Mouse (Mus musculus) lung, embryonic 14.5 days (tissue): Measurements from ENCODE around the gene Clgn. TPM values are rescaled to one million over a fixed set of nuclear protein-coding genes. Genes with fewer than 3 reads are reported as not detected.

Experiments
- ATAC-seq: fragments of 200-750 bp; cut with Nextera tagmentation; 2 replicates; pipeline ENCODE4 v1.8.0; 2017; ENCODE audit warnings: mild to moderate bottlenecking, moderate TSS enrichment, moderate library complexity; ENCODE audit not compliant: insufficient read depth
- DNase-seq: peaks from one replicate; pipeline ENCODE4 v3.0.0-alpha.2; 2015
- H3K27ac ChIP-seq: fragments of 300-500 bp; sonication (generic); 2 replicates; pipeline ENCODE4 v1.5.1; 2014; ENCODE audit warnings: low read depth, mild to moderate bottlenecking, moderate library complexity
- H3K27me3 ChIP-seq: fragments of 300-500 bp; sonication (generic); 2 replicates; pipeline ENCODE4 v1.6.1; 2014; ENCODE audit warnings: low read length, control low read depth; ENCODE audit not compliant: insufficient read depth
- H3K36me3 ChIP-seq: fragments of 300-500 bp; sonication (generic); 2 replicates; pipeline ENCODE4 v1.6.1; 2014; ENCODE audit warnings: control low read depth; ENCODE audit not compliant: insufficient read depth
- H3K4me1 ChIP-seq: fragments of 300-500 bp; sonication (generic); 2 replicates; pipeline ENCODE4 v1.6.1; 2014; ENCODE audit warnings: antibody characterized with exemption, control low read depth; ENCODE audit not compliant: insufficient read depth
- H3K4me2 ChIP-seq: fragments of 300-500 bp; sonication (generic); 2 replicates; pipeline ENCODE4 v1.6.1; 2014; ENCODE audit warnings: mild to moderate bottlenecking
- H3K4me3 ChIP-seq: fragments of 300-500 bp; sonication (generic); 2 replicates; pipeline ENCODE4 v1.5.1; 2014; ENCODE audit warnings: low read depth, low read length
- H3K9ac ChIP-seq: fragments of 300-500 bp; sonication (generic); 2 replicates; pipeline ENCODE4 v1.6.1; 2014
- H3K9me3 ChIP-seq: fragments of 300-500 bp; sonication (generic); 2 replicates; pipeline ENCODE4 v1.6.1; 2016; ENCODE audit warnings: low read depth, low read length, control low read depth
- CTCF ChIP-seq: IDR thresholded peaks from 2 replicates; pipeline ENCODE4 v1.5.1; 2016; ENCODE audit warnings: antibody characterized with exemption, low read depth
- WGBS: fragments of 180-500 bp; shearing (Covaris S2); extraction: QIAGEN DNeasy Blood & Tissue Kit; methylation state at CpG from one replicate; pipeline ENCODE4 v1.1.7; 2014; 5-methylcytosine and 5-hydroxymethylcytosine counted together
- polyA plus RNA-seq: library from polyadenylated mRNA; unstranded; fragments of >200 nt; fragmentation: Nextera tagmentation; extraction: Ambion mirVana; gene quantifications from 2 replicates; pipeline ENCODE4 v1.2.1, GENCODE M21; 2014

Gene Clgn
- polyA plus RNA-seq, result 0.05 and 0.12 TPM in 2 replicates

DNA sequence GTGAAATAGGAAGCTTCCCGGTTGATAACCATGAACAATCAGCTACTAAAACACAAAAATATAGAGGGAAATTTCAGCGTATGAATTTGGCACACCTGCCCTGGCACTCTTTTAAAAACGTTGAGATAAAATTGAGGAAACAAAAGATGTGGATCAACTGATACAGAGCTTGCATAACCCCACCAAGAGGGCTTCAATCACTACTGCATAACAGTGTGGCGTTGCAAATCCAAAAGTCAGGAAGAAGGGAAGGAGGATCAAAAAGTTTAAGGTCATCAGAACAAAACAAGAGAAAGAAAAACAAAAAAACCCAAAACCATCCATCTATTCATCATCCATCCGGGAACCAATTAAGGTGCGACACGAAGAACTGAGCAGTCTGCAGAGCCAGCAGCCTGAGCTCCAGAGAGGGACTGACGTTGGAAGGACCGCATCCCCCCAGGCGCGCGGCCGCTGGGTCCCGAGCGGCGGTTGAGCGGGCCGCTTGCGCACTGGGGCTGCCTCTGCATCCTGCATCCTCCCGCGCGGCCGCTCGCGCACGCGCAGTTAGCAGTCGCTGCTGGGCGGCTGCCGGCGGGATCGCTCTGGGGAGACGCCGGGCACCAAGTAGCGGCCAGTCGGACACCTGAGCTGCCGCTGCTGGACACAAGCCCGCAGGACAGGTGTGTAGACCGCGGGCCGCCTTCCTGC lies at the start of gene Clgn:
TSS of gene Clgn (plus strand) at position 552 of the 690 bp plus-strand sequence.
- H3K36me3 ChIP-seq, result no peaks in the 10 kb centered on the region
- DNase-seq, result peak; percentile 86
- WGBS, result 4% methylated on average over 41 of the region's 41 CpGs
- H3K4me2 ChIP-seq, result peak within 1 kb of the TSS; percentile 71
- no peaks in the 10 kb centered on the region for H3K9me3 ChIP-seq
- no peak within 1 kb of the TSS for H3K27ac ChIP-seq
- no peaks in the 10 kb centered on the region for H3K4me1 ChIP-seq
- ATAC-seq, result peak; percentile 81
- H3K9ac ChIP-seq, result peak within 1 kb of the TSS; percentile 29; the same call in 1 of the 2 replicates
- TF ChIP-seq CTCF, result no peak
- H3K27me3 ChIP-seq, result peaks cover 29% of the 10 kb centered on the region
- peak within 1 kb of the TSS; percentile 40 for H3K4me3 ChIP-seq

DNA sequence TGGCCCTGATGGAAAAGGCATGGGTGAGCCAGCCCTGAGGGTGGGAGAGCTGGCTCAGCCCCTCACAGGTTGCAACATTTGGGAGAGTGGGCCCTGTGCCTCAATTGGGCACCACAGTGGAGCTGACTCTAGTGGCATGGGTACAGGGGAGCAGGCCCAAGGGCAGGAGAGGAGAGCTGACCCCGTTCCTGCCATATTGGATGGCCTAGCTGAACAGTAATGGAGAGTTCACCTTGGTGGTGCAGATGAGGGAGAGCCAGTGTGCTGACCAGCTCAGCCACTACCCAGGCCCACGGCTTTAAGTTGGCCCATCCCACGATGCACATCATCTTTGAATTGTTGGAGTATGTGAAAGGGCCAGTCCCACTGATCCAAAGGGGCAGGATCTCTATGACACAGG lies 47.6 kb upstream of the Clgn start:
- TF ChIP-seq CTCF, result no peak
- no peaks in the 10 kb centered on the region for H3K27me3 ChIP-seq
- H3K4me1 ChIP-seq, result no peaks in the 10 kb centered on the region
- ATAC-seq, result no peak
- H3K9ac ChIP-seq, result no peak overlapping the region
- 82% methylated on average over 3 of the region's 3 CpGs for WGBS
- DNase-seq, result no peak
- no peaks in the 10 kb centered on the region for H3K36me3 ChIP-seq
- no peak overlapping the region for H3K4me2 ChIP-seq
- no peaks in the 10 kb centered on the region for H3K9me3 ChIP-seq
- H3K4me3 ChIP-seq, result no peak overlapping the region
- no peak overlapping the region for H3K27ac ChIP-seq

DNA sequence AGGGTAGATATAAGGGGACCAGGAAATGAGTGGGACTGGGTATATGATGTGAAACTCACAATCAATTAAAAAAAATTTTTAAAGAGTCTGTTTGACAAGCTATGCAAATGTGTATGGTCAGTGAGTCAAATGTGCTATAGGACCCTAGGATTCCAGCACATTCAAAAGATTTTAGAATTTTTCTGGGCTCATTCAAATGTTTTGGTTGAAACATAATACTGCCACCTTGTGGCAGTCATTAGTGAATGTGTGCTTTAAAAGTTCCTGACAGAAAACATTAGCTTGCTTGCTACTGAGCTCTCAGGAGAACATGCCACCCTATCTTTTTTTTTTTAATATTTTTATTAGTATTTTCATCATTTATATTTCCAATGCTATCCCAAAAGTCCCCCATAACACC lies 47.0 kb upstream of the Clgn start:
- no peak for ATAC-seq
- no peak overlapping the region for H3K4me2 ChIP-seq
- no peak overlapping the region for H3K9ac ChIP-seq
- peak; percentile 36 for TF ChIP-seq CTCF
- no peaks in the 10 kb centered on the region for H3K9me3 ChIP-seq
- H3K4me1 ChIP-seq, result no peaks in the 10 kb centered on the region
- H3K4me3 ChIP-seq, result no peak overlapping the region
- no peaks in the 10 kb centered on the region for H3K27me3 ChIP-seq
- no peaks in the 10 kb centered on the region for H3K36me3 ChIP-seq
- peak; percentile 75 for DNase-seq
- H3K27ac ChIP-seq, result no peak overlapping the region

DNA sequence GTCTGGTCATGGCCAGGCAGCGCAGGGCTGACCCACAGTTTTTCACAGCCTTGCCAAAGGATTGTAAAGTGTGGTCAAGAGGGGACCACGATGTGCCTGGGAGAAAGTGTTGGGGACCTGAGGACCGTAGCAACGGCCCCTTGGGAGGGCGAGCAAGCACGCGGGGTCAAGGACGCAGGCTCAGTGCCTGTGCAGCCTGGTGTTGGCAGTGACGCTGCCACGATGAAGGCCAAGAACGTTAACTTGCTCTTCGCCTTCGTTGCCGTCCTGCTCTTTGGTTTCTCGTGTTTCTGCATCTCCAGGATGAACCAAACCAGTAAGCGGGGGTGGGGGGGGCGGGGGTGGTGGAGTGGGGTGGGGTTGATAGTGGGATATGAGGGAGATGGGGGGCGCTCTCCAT lies 41.4 kb upstream of the Clgn start, which contains the start of gene Mgat4d:
TSS of gene Mgat4d (plus strand) at position 209 of the 400 bp plus-strand sequence.
- H3K36me3 ChIP-seq, result no peaks in the 10 kb centered on the region
- WGBS, result 62% methylated on average over 18 of the region's 18 CpGs
- ATAC-seq (no peak), DNase-seq (no peak)
- no peak within 1 kb of the TSS for H3K27ac ChIP-seq
- H3K27me3 ChIP-seq, result no peaks in the 10 kb centered on the region
- no peak within 1 kb of the TSS for H3K4me2 ChIP-seq
- TF ChIP-seq CTCF, result no peak
- H3K9ac ChIP-seq, result no peak within 1 kb of the TSS
- no peaks in the 10 kb centered on the region for H3K4me1 ChIP-seq
- no peaks in the 10 kb centered on the region for H3K9me3 ChIP-seq
- no peak within 1 kb of the TSS for H3K4me3 ChIP-seq

DNA sequence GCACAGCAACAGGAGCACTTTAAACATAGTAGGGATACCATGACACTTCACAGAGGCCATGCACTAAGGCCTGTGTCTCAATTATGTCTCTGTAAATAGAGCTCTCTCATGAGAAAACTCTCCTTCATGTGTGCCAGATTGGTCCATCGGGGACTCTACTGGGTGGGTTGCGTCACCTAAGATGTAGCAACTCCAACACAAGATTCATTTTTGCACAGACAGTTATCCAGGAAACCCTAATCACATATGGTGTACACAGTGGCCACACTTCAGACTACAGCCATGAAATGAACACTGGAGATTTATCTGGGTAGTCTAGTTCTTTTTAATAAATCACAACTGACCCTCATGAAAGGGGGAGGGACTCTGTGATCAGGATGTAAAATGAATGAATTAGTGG lies 38.4 kb upstream of the Clgn start:
- DNase-seq (no peak), ATAC-seq (no peak)
- Histone ChIP-seq H3K4me2 (no peak overlapping the region), H3K9me3 (no peaks in the 10 kb centered on the region), H3K4me3 (no peak overlapping the region), H3K27ac (no peak overlapping the region), H3K9ac (no peak overlapping the region), H3K4me1 (no peaks in the 10 kb centered on the region), H3K27me3 (no peaks in the 10 kb centered on the region), H3K36me3 (no peaks in the 10 kb centered on the region)
- no peak for TF ChIP-seq CTCF
- 79% methylated on average over 2 of the region's 2 CpGs for WGBS

DNA sequence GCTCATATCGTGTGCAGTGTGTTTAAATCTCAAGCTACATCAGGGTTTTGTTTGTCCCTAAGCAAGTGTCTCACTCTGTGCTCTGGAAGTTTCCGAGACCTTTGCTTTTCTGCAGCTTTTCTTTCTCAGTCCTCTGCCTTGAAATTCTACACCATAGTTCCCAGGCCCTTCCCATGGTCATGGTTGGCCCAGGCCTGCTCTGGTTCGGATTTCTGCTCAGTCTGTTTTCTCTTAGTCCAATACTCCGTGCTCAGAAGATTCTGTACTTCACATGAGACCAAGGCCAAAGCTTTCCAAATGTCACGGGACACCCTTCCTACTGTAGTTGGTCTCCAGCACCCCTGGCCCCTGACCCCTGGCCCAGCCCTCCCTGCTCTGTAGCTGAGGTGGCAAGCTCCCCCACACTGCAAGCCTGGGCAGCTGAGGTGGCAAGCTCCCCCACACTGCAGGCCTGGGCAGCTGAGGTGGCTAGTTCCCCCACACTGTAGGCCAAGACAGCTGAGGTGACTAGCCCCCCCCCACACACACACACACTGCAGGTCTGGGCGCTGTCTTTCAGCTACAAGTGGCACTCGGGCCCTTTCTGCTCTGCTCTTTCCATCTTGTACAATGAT lies 26.4 kb upstream of the Clgn start:
- Histone ChIP-seq H3K4me3 (no peak overlapping the region), H3K27me3 (no peaks in the 10 kb centered on the region), H3K4me2 (no peak overlapping the region), H3K27ac (no peak overlapping the region), H3K36me3 (no peaks in the 10 kb centered on the region), H3K9ac (no peak overlapping the region), H3K9me3 (no peaks in the 10 kb centered on the region), H3K4me1 (no peaks in the 10 kb centered on the region)
- no peak for ATAC-seq
- DNase-seq, result no peak
- WGBS, result 46% methylated on average over 7 of the region's 7 CpGs
- TF ChIP-seq CTCF, result no peak

DNA sequence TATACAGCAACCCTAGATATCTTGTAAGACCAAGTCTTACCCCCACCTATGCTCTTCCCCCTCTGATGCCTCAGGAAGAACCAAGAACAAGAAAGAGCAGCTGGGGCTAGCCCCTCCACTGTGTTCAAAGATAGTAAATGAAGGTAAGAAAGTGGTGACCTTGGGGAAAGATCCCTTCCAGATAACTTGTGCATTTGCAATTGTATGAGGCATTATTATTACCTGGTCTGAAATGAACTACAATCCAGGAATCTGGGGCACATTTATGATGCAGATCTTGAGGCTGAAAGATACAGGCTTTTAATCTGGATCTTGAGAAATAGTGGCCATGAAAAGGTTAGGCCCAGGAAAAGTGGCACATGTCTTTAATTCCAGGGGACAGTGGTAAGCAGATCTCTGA lies 12.4 kb upstream of the Clgn start:
- Histone ChIP-seq H3K36me3 (no peaks in the 10 kb centered on the region), H3K27ac (no peak overlapping the region), H3K9me3 (no peaks in the 10 kb centered on the region), H3K4me1 (no peaks in the 10 kb centered on the region), H3K4me3 (no peak overlapping the region), H3K9ac (no peak overlapping the region), H3K4me2 (no peak overlapping the region), H3K27me3 (no peaks in the 10 kb centered on the region)
- ATAC-seq (no peak), DNase-seq (no peak)
- no peak for TF ChIP-seq CTCF
